Mouse (Mus musculus): Measurements from ENCODE around the gene Ifi47. TPM values are rescaled to one million over a fixed set of nuclear protein-coding genes. Genes with fewer than 3 reads are reported as not detected.

The Ifi47 gene
- polyA plus RNA-seq, 1 experiment = 0.63 TPM

DNA sequence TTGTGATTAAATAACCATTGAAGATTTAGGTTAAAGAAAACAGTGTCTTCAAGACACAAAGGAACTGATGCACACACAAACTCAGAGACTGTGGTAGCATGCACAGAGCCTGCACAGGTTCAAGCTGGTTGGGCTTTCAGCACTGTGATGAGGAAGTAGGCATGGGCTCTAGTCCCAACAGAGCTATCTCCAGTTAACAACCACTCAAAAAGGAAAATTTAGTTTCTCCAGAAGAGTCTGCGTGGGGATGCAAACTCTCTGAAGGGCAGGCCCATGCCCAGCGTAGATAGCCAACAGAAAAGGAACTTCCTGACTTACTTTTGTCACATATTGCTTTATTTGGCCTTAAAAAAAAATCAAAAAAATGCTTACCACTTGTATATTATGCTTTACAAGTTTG lies 16.4 kb downstream of the Ifi47 start:
- DNase-seq (ENCODE audit: low read depth) = no peak
- TF ChIP-seq CTCF (IDR thresholded peaks at IDR 0.05; ENCODE audit: borderline replicate concordance, extremely low read depth, insufficient read depth, insufficient read length) (no peak), POLR2A (IDR thresholded peaks at IDR 0.05; ENCODE audit: borderline replicate concordance, extremely low read depth, insufficient read depth, insufficient read length, poor library complexity, severe bottlenecking) (no peak)

DNA sequence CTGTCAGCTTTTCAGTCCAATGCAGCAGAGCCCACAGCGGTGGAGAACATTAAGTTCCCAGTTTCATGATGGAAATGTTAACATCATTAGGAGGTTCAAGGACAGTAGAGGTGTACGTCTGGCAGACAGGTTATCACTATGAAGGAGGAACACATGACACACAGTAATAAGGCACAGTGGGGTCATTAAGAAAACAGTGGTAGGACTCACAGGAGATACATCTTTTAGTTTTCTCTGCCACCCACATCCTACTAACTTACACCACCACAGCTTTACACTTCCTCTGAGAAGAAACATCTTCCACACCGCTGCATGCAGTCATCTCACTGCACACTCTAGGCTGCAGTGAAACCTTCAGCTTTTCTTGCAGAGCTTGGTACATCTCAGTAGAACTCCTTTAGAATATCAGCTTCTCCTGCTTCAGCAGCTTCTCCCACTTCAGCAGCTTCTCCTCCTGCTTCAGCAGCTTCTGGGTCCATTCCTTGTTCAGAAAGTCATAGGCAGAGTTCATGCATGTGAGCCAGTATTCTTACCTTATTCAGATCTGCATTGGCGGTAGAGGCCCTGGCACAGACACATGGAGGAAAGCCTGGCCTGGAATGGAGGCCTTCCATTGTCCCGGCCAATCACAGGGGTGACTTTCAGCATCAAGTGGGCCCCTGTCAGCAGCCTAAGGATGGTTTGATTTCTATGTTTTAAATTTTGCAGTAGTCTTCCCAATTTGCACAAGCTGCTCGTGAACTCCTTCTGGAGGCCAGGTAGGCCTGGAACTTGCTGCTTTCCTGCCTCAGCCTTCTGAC lies 17.7 kb downstream of the Ifi47 start:
- TF ChIP-seq POLR2A (IDR thresholded peaks at IDR 0.05; ENCODE audit: borderline replicate concordance, extremely low read depth, insufficient read depth, insufficient read length, poor library complexity, severe bottlenecking) (no peak), CTCF (IDR thresholded peaks at IDR 0.05; ENCODE audit: borderline replicate concordance, extremely low read depth, insufficient read depth, insufficient read length) (no peak)
- no peak for DNase-seq (ENCODE audit: low read depth)

DNA sequence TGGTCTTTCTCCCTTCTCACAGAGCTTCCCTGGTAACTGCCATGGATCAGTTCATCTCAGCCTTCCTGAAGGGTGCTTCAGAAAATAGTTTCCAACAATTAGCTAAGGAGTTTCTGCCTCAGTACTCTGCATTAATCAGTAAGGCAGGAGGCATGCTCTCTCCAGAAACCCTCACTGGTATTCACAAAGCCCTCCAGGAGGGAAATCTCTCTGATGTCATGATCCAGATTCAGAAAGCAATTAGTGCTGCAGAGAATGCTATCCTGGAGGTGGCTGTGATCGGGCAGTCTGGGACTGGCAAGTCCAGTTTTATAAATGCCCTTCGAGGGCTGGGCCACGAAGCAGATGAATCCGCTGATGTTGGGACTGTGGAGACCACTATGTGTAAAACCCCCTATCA lies 19.0 kb downstream of the Ifi47 start:
- TF ChIP-seq CTCF (IDR thresholded peaks at IDR 0.05; ENCODE audit: borderline replicate concordance, extremely low read depth, insufficient read depth, insufficient read length) (no peak), POLR2A (IDR thresholded peaks at IDR 0.05; ENCODE audit: borderline replicate concordance, extremely low read depth, insufficient read depth, insufficient read length, poor library complexity, severe bottlenecking) (no peak)
- no peak for DNase-seq (ENCODE audit: low read depth)

DNA sequence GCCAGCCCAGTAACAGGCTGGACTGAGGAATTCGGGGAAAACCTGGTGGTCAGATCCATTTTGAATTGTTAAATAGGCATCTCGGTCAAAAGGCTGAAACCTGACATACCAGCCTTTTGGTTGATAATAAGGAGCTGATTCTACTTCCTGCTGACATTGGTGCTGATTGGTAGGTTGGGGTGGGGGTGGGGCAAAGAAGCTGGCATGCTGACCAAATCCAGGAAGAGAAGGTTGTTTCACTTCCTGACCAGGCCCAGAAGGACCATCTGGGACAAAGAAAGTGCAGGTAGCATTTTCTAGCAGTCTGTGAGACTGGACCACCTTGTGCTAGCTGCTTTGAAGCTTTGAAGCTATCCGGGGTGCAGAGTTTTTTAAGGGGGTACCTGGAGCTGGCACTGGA lies 24.0 kb downstream of the Ifi47 start:
- DNase-seq (ENCODE audit: low read depth) = no peak
- no peak for TF ChIP-seq CTCF (IDR thresholded peaks at IDR 0.05; ENCODE audit: borderline replicate concordance, extremely low read depth, insufficient read depth, insufficient read length)
- no peak for TF ChIP-seq POLR2A (IDR thresholded peaks at IDR 0.05; ENCODE audit: borderline replicate concordance, extremely low read depth, insufficient read depth, insufficient read length, poor library complexity, severe bottlenecking)

DNA sequence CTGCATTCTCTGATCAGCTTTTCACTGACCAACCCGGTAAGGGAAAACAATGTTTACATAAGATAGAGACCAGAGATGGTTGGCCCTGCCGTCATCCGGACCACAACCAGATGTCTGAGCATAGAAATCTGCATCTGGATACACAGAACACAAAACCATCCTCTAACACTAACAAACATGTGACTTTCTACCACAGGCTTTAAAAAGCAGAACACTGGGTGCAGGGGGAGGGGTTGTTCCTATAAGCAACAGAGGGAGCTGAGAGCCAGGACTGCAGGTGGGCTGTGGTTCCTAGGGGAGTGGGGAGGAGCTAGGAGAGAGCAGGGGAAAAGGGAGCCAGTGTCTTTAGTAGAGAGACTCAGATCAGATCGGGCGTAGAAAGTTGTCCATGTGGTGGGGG lies 25.1 kb downstream of the Ifi47 start:
- no peak for TF ChIP-seq CTCF (IDR thresholded peaks at IDR 0.05; ENCODE audit: borderline replicate concordance, extremely low read depth, insufficient read depth, insufficient read length)
- no peak for TF ChIP-seq POLR2A (IDR thresholded peaks at IDR 0.05; ENCODE audit: borderline replicate concordance, extremely low read depth, insufficient read depth, insufficient read length, poor library complexity, severe bottlenecking)
- DNase-seq (ENCODE audit: low read depth) = no peak

DNA sequence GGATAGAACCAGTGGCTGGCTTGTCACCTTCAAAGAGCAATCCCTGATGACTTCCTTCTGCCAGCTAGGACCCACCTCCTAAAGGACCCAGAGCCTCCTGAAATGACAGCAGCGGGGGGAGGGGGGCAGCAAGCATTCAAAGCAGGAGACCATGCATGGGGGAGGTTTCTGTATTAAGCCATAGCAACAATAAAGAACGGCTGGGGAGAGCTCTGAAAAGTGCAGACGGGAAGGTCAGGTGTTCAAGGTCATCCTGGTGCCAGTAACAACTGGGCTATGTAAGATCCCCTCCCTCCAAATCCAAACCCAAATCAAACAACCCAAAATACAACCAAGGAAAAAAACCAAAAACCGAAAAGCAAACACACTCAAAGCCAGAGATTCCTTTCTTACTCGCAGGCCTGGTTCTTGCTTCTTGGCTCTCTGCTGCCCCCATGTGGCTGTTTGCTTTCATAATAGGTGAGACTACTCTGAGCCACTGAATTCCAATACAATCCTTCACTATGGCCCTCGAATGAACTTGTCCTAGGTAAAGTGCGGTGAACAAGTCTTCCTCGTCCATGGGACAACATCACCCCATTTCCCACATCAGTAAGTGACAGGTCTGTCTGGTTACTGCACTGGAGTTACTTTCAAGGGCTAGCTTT lies 26.8 kb downstream of the Ifi47 start:
- peak; percentile 92 for DNase-seq (ENCODE audit: low read depth)

DNA sequence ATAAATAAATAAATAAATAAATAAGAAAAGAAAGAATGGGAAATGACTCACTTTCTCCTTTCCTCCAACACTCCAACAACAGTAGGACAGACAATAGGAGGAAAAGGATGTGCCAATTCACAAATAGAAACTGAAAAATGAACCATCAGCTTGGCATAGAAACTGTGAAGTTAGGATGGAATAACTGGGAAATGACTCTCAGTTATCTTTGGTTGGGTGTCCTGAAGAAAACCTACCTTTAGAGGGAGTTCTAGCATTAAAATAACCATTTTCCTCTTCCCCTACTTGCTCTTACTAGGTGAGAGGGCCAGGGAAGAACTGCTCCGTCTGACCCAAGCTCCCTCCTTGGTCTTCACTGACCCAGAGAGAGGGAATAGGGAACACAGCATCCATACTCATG lies 29.4 kb downstream of the Ifi47 start:
- no peak for DNase-seq (ENCODE audit: low read depth)
- TF ChIP-seq CTCF (IDR thresholded peaks at IDR 0.05; ENCODE audit: borderline replicate concordance, extremely low read depth, insufficient read depth, insufficient read length) (no peak), POLR2A (IDR thresholded peaks at IDR 0.05; ENCODE audit: borderline replicate concordance, extremely low read depth, insufficient read depth, insufficient read length, poor library complexity, severe bottlenecking) (no peak)

More for the DNA sequence above, 26.8 kb downstream of the Ifi47 start:
- no peak for TF ChIP-seq POLR2A (IDR thresholded peaks at IDR 0.05; ENCODE audit: borderline replicate concordance, extremely low read depth, insufficient read depth, insufficient read length, poor library complexity, severe bottlenecking)
- TF ChIP-seq CTCF (IDR thresholded peaks at IDR 0.05; ENCODE audit: borderline replicate concordance, extremely low read depth, insufficient read depth, insufficient read length) = peak; percentile 87

DNA sequence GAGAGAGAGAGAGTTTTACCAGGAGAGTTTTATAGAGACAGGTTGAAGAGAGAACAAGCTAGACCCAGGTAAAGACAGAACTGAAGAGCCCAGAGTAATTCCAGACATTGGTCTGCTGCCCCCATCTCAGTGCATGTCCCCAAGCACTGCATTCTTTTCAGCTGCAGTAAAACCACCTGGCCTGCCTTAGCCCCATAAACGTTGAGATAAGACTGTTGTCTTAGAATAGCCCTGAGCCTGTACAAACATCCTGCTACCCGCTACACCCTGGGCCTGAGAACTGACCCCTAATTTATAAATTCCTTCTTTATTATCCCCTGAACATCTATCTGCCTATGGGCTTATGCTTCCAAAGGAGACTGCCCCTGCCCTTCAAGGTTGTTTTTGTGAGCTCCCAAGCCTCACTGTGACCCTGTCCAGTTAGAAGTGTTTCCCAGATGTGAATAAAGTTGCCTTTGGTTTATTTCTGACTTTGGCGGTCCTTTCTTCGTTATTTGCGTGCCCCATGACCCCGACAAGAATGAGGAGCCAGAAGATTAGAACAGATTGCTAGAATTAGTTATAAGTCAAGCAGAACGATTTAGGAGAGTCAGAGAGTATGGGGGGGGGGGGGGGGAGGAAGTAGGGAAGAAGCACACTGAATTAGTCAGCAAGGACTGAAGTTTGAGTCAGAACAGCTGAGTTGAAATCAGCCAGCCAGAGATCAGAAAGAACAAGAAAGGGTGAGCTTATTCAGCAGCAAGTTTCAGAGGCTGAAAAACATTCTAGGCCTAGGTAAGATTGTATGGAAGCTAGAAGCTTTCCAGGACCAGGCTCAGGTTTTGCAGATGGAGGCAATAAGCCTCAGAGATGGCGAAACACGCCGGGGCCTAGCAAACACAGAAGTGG lies 31.5 kb downstream of the Ifi47 start:
- TF ChIP-seq CTCF (IDR thresholded peaks at IDR 0.05; ENCODE audit: borderline replicate concordance, extremely low read depth, insufficient read depth, insufficient read length) = no peak
- TF ChIP-seq POLR2A (IDR thresholded peaks at IDR 0.05; ENCODE audit: borderline replicate concordance, extremely low read depth, insufficient read depth, insufficient read length, poor library complexity, severe bottlenecking) = no peak
- DNase-seq (ENCODE audit: low read depth) = no peak

DNA sequence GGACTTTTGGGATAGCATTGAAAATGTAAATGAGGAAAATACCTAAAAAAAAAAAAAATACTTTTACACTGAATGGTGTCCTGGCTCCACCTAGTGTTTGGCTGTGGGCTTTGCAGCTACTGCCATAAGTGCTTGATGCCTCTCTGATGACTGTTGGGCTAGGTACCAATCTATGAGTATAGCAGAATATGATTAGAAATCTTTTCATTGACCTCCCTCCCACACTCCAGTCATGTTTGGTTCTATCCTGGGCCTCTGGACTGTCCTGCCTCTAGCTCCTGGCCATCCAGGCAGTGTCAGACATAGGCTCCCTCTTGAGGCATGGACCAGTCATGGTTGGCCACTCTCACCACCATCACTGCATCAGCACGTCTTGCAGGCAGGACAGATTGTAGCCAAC lies 32.4 kb downstream of the Ifi47 start:
- TF ChIP-seq POLR2A (IDR thresholded peaks at IDR 0.05; ENCODE audit: borderline replicate concordance, extremely low read depth, insufficient read depth, insufficient read length, poor library complexity, severe bottlenecking) = no peak
- peak; percentile 53; the same call in 1 of the 2 replicates for TF ChIP-seq CTCF (IDR thresholded peaks at IDR 0.05; ENCODE audit: borderline replicate concordance, extremely low read depth, insufficient read depth, insufficient read length)
- peak; percentile 35 for DNase-seq (ENCODE audit: low read depth)

DNA sequence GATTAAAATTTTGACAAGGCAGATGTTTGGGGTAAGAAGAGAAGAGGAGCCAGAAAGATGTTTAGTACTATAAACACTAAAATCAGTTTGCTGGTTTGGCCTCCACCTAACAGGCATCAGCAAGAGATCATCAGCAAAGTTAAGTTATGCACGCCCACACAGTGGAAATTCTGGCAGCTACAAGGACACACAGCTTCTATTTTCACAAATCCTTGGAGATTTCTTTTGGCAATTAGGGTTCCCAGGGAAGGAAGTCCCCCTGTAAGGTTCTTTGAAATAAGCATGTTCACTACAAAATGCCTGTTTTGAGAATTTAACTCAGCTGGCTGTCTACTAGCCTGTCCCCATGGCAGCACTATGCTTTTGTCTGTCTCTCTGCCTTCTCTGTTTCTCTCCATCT lies 34.6 kb downstream of the Ifi47 start:
- no peak for TF ChIP-seq CTCF (IDR thresholded peaks at IDR 0.05; ENCODE audit: borderline replicate concordance, extremely low read depth, insufficient read depth, insufficient read length)
- no peak for TF ChIP-seq POLR2A (IDR thresholded peaks at IDR 0.05; ENCODE audit: borderline replicate concordance, extremely low read depth, insufficient read depth, insufficient read length, poor library complexity, severe bottlenecking)
- no peak for DNase-seq (ENCODE audit: low read depth)

DNA sequence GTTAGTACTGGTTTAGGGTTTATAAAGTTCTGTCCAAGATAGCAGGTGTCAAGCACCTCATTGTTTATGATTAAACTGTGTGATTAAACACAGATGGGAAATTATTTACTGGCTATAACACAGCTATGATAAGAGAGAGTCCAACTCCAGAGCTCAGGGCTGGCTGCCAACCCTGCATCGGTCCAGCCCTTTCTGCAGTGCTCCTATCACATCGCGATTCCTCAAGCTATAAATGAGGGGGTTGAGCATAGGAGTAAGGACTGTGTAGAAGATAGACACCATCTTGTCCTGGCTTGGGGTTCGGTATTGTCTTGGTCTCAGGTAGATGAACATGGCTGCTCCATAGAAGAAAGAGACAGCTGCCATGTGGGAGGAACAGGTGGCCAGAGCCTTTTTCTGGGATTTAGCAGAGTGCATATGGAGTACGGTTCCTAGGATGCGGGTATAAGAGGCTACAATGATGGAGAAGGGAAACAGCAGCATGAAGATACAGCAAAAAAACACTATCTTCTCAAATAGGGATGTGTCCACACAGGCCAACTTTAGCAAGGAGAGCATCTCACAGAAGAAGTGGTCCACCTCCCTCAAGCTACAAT lies 36.3 kb downstream of the Ifi47 start:
- TF ChIP-seq POLR2A (IDR thresholded peaks at IDR 0.05; ENCODE audit: borderline replicate concordance, extremely low read depth, insufficient read depth, insufficient read length, poor library complexity, severe bottlenecking) (no peak), CTCF (IDR thresholded peaks at IDR 0.05; ENCODE audit: borderline replicate concordance, extremely low read depth, insufficient read depth, insufficient read length) (no peak)
- DNase-seq (ENCODE audit: low read depth) = no peak
